Mouse (Mus musculus): ENCODE measurements around the gene P3h3. TPM values are rescaled to one million over a fixed set of nuclear protein-coding genes. Genes with fewer than 3 reads are reported as not detected.
"Not testable (repeated sequence)": the region's sequence is repeated elsewhere in the genome, so short reads cannot be mapped to it uniquely, and the experiment has no call there.

Gene P3h3
- polyA plus RNA-seq, 1 experiment from 2014 or later: 14.7 TPM

DNA sequence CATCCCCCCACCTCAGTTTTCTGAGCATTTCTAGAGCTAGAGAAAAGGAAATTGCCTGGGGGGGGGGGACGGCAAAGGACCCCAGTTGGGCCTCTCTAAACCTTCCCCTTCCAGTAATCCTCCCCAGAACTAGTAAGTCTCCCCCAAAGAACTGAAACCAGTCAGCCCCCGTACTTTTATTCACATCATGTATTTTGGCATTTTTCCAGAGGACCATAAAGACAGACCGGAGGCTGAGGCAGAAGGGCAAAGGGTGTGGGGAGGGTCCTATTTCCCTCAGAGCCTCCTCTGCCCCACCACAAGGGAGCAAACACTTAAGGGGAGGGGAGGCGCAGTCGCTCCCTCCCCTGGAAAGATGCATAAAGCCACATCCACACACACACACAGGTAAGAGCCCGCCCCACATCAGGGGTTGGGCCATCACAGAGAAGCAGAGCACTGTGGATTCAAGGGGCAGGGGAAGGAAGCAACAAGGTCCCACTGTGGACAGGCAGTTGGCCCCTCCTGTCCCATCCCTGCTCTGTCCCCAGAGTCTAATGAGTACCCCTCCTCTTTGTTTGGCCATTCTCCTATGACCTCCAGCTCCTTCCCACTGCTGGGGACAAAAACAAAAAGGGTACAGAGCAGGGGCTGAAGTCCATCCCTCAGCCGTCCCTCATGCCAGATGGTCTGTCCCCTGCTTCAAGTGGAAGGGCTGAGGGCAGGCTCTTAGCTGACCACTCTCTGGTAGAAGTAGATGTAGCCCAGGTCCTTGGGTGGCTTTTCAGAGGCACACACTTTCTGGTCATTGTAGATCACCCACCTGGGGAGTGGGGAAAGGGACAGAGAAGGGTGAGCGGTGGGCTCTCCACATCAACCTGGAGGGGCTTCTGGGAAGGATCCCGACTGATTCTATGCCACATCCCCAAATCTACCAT, 42.4 kb downstream of the P3h3 start:
- Histone ChIP-seq H3K36me3 (ENCODE audit: control insufficient read depth, insufficient read depth, low read length) (peaks cover 12% of the 10 kb centered on the region), H3K9me3 (ENCODE audit: control insufficient read depth, low read length) (no peaks in the 10 kb centered on the region), H3K4me1 (replicated peaks; ENCODE audit: control insufficient read depth, insufficient read depth, low read length) (peaks cover 9% of the 10 kb centered on the region), H3K9ac (ENCODE audit: low read depth, low read length) (0 out of 2 replicates have a peak overlapping the region, but pooled peaks have one; percentile 7), H3K27me3 (ENCODE audit: control insufficient read depth, insufficient read depth, low read length) (no peaks in the 10 kb centered on the region), H3K4me2 (replicated peaks; ENCODE audit: low read depth, low read length) (no peak overlapping the region; the same call in 1 of the 2 replicates), H3K27ac (ENCODE audit: low read depth, low read length) (no peak overlapping the region), H3K4me3 (ENCODE audit: low read depth, low read length) (no peak overlapping the region)
- 77% methylated on average over 9 of the region's 9 CpGs for WGBS
- no peak for ATAC-seq (ENCODE audit: low FRiP score)
- DNase-seq (ENCODE audit: low spot score): no peak

DNA sequence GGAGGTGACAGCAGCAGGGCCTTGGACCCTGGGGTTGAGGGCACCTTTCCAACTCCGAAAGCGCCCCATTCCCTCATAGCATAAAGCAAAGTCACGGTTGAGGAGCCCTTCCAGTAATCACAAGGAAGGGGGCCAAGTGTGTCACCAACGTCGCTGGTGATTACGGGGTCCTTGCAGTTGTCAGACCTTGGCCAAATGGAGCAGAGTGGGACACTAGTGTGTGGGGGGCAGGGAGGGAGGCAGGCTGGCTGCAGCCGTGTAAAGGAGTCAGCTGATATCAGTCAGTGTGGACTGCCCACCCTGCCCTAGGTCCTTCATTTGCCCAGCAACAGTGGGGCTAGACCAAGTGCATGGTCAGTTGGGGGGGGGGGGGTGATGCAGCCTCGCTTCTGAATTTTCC, 43.1 kb downstream of the P3h3 start:
- H3K27ac ChIP-seq (ENCODE audit: low read depth, low read length): 0 out of 2 replicates have a peak overlapping the region, but pooled peaks have one; percentile 72
- DNase-seq (ENCODE audit: low spot score): no peak
- no peaks in the 10 kb centered on the region for H3K9me3 ChIP-seq (ENCODE audit: control insufficient read depth, low read length)
- 36% methylated on average over 8 of the region's 8 CpGs for WGBS
- H3K4me1 ChIP-seq (replicated peaks; ENCODE audit: control insufficient read depth, insufficient read depth, low read length): peaks cover 12% of the 10 kb centered on the region
- H3K4me3 ChIP-seq (ENCODE audit: low read depth, low read length): peak overlapping the region; percentile 72
- H3K4me2 ChIP-seq (replicated peaks; ENCODE audit: low read depth, low read length): peak overlapping the region; percentile 80
- ATAC-seq (ENCODE audit: low FRiP score): peak; percentile 55
- H3K27me3 ChIP-seq (ENCODE audit: control insufficient read depth, insufficient read depth, low read length): no peaks in the 10 kb centered on the region
- peaks cover 5% of the 10 kb centered on the region for H3K36me3 ChIP-seq (ENCODE audit: control insufficient read depth, insufficient read depth, low read length)
- no peak overlapping the region for H3K9ac ChIP-seq (ENCODE audit: low read depth, low read length)

DNA sequence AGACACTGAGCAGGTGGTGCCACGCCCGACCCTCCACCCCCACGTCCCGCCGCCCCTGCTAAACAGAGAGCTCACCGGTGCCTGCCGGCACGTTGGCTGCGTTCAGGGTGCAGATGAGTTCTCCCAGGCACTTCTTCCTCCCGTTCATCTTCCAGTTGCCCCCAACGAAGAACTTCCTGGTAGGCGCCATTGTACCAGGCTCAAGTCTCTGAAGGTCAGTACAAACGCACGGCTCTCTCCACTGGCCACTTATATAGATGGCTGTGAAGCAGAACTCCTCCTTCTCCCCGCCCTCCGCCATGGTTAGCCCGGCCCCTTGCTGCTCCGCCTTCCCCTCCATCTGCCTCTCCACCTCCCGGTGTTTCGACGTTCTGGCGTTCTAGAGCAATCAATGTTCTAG, 43.6 kb downstream of the P3h3 start, which contains the start of gene Tpi1:
Gene Tpi1 (minus strand): TSS at position 364 of the 400 bp plus-strand sequence.
- Histone ChIP-seq H3K36me3 (ENCODE audit: control insufficient read depth, insufficient read depth, low read length) (peaks cover 3% of the 10 kb centered on the region; the same call in 1 of the 2 replicates), H3K9me3 (ENCODE audit: control insufficient read depth, low read length) (no peaks in the 10 kb centered on the region), H3K4me2 (replicated peaks; ENCODE audit: low read depth, low read length) (peak within 1 kb of the TSS; percentile 80), H3K27me3 (ENCODE audit: control insufficient read depth, insufficient read depth, low read length) (no peaks in the 10 kb centered on the region), H3K27ac (ENCODE audit: low read depth, low read length) (peak within 1 kb of the TSS; percentile 72), H3K9ac (ENCODE audit: low read depth, low read length) (peak within 1 kb of the TSS; percentile 73), H3K4me3 (ENCODE audit: low read depth, low read length) (peak within 1 kb of the TSS; percentile 72), H3K4me1 (replicated peaks; ENCODE audit: control insufficient read depth, insufficient read depth, low read length) (peaks cover 14% of the 10 kb centered on the region)
- ATAC-seq (ENCODE audit: low FRiP score) (peak; percentile 86), DNase-seq (ENCODE audit: low spot score) (peak; percentile 89)
- under 1% methylated on average over 22 of the region's 22 CpGs for WGBS

DNA sequence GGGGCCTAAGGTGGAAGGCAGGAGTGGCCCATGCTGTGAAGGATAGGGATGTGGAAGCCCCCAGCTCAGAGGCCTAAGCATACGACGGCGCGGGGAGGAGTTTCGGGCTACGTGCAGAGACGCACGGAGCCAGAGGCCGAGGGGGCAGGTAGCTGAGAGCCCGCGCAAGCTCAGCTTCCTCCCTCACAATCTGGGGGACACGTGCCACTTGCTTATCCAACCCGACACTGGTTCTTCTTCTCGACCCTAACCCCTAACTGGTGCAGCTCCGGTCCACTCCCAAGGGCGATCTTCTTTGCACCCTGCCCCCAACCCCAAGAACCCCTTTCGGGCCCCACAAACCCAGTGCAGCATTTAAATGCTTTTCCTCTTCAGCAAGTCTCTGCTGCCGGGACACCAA, 44.1 kb downstream of the P3h3 start:
- peaks cover 14% of the 10 kb centered on the region for H3K4me1 ChIP-seq (replicated peaks; ENCODE audit: control insufficient read depth, insufficient read depth, low read length)
- peaks cover 3% of the 10 kb centered on the region; the same call in 1 of the 2 replicates for H3K36me3 ChIP-seq (ENCODE audit: control insufficient read depth, insufficient read depth, low read length)
- H3K9ac ChIP-seq (ENCODE audit: low read depth, low read length): peak overlapping the region; percentile 73
- H3K4me3 ChIP-seq (ENCODE audit: low read depth, low read length): peak overlapping the region; percentile 72
- H3K4me2 ChIP-seq (replicated peaks; ENCODE audit: low read depth, low read length): peak overlapping the region; percentile 80
- DNase-seq (ENCODE audit: low spot score): peak; percentile 83
- WGBS: 0% methylated on average over 18 of the region's 18 CpGs
- peak overlapping the region; percentile 72 for H3K27ac ChIP-seq (ENCODE audit: low read depth, low read length)
- no peaks in the 10 kb centered on the region for H3K9me3 ChIP-seq (ENCODE audit: control insufficient read depth, low read length)
- ATAC-seq (ENCODE audit: low FRiP score): peak; percentile 57
- no peaks in the 10 kb centered on the region for H3K27me3 ChIP-seq (ENCODE audit: control insufficient read depth, insufficient read depth, low read length)

DNA sequence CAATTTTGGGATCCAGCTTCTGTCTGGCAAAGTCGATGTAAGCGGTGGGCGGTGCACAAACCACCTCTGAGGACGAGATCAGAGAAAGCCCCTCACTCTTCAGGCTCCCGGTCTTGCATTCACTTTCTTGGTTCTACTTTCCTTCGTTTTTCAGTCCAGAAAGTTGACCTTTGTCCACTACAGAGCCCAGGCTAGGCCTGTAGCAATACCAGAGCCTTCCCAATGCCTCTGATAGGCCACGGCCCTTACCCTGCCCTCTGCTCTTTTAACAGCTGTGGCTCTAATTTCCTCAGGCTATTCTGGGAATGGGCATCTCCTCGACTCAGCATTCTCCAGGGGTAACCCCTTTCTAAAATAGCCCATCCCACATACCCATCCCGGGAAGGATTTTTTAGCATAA, 44.7 kb downstream of the P3h3 start:
- DNase-seq (ENCODE audit: low spot score): no peak
- H3K9ac ChIP-seq (ENCODE audit: low read depth, low read length): peak overlapping the region; percentile 73
- H3K27me3 ChIP-seq (ENCODE audit: control insufficient read depth, insufficient read depth, low read length): no peaks in the 10 kb centered on the region
- no peaks in the 10 kb centered on the region for H3K9me3 ChIP-seq (ENCODE audit: control insufficient read depth, low read length)
- no peak for ATAC-seq (ENCODE audit: low FRiP score)
- H3K27ac ChIP-seq (ENCODE audit: low read depth, low read length): peak overlapping the region; percentile 72; the same call in 1 of the 2 replicates
- WGBS: 26% methylated on average over 9 of the region's 9 CpGs
- peaks cover 17% of the 10 kb centered on the region for H3K4me1 ChIP-seq (replicated peaks; ENCODE audit: control insufficient read depth, insufficient read depth, low read length)
- peak overlapping the region; percentile 80 for H3K4me2 ChIP-seq (replicated peaks; ENCODE audit: low read depth, low read length)
- H3K36me3 ChIP-seq (ENCODE audit: control insufficient read depth, insufficient read depth, low read length): peaks cover 3% of the 10 kb centered on the region; the same call in 1 of the 2 replicates
- peak overlapping the region; percentile 72 for H3K4me3 ChIP-seq (ENCODE audit: low read depth, low read length)

DNA sequence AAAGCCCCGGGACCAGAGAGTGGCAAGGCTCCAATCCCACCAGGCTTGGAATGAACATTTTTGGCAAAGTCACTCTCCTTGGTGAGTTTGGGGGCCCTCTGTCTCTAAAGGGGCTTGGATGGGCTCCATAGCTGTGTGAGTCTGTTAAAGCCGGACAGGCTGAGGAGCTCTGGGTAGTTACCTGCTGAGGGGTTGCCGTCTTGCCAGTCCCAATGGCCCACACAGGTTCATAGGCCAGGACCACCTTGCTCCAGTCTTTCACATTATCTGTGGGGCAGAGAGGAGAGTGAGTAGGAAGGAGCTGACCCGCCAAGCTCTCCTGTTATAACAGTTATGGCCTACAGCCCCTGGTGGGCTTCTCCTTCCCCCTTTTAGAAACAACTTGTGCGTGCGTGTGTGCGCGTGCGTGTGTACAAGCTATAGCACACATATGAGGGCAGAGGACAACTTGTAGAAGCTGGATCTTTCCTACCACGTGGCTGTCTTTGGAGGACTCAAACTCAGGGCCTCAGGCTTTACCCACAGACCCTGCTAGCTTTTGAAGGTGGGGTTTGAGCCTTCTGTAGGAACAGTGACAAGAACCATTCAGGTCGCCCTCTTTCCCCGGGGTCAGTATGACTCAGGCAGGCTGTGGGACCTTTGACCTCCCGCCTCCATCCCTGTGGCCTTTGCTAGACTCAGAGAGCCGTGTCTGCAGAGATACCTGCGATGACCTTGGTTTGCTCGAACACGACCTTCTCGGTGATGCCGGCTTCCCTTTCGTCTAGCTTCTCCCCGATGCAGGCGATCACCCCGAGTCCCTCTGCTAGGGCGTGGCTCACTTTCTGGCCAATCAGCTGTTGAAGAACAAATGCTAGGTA, 45.6 kb downstream of the P3h3 start:
- no peak for ATAC-seq (ENCODE audit: low FRiP score)
- WGBS: 85% methylated on average over 24 of the region's 24 CpGs
- H3K9me3 ChIP-seq (ENCODE audit: control insufficient read depth, low read length): no peaks in the 10 kb centered on the region
- peaks cover 3% of the 10 kb centered on the region; the same call in 1 of the 2 replicates for H3K36me3 ChIP-seq (ENCODE audit: control insufficient read depth, insufficient read depth, low read length)
- H3K27me3 ChIP-seq (ENCODE audit: control insufficient read depth, insufficient read depth, low read length): no peaks in the 10 kb centered on the region
- peaks cover 17% of the 10 kb centered on the region for H3K4me1 ChIP-seq (replicated peaks; ENCODE audit: control insufficient read depth, insufficient read depth, low read length)
- H3K9ac ChIP-seq (ENCODE audit: low read depth, low read length): no peak overlapping the region
- H3K4me3 ChIP-seq (ENCODE audit: low read depth, low read length): peak overlapping the region; percentile 72; the same call in 1 of the 2 replicates
- H3K27ac ChIP-seq (ENCODE audit: low read depth, low read length): no peak overlapping the region
- no peak for DNase-seq (ENCODE audit: low spot score)
- peak overlapping the region; percentile 80; the same call in 1 of the 2 replicates for H3K4me2 ChIP-seq (replicated peaks; ENCODE audit: low read depth, low read length)

DNA sequence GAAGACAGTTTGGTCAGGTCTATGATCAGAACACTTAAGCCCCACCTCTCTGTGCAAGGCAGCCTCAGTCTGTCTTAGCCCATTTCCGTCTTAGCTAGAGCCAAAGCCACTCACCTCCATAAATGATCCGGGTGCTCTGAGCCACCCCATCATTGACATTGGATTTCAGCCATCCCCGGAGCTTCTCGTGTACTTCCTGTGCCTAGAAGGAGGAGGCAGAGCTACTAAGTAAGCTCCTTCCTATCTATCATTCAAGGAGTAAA, 46.2 kb downstream of the P3h3 start:
- Histone ChIP-seq H3K4me2 (replicated peaks; ENCODE audit: low read depth, low read length) (no peak overlapping the region), H3K4me1 (replicated peaks; ENCODE audit: control insufficient read depth, insufficient read depth, low read length) (peaks cover 19% of the 10 kb centered on the region), H3K9me3 (ENCODE audit: control insufficient read depth, low read length) (no peaks in the 10 kb centered on the region), H3K27me3 (ENCODE audit: control insufficient read depth, insufficient read depth, low read length) (no peaks in the 10 kb centered on the region), H3K9ac (ENCODE audit: low read depth, low read length) (no peak overlapping the region), H3K4me3 (ENCODE audit: low read depth, low read length) (no peak overlapping the region), H3K27ac (ENCODE audit: low read depth, low read length) (no peak overlapping the region), H3K36me3 (ENCODE audit: control insufficient read depth, insufficient read depth, low read length) (peaks cover 3% of the 10 kb centered on the region; the same call in 1 of the 2 replicates)
- DNase-seq (ENCODE audit: low spot score) (no peak), ATAC-seq (ENCODE audit: low FRiP score) (no peak)
- WGBS: 91% methylated on average over 4 of the region's 4 CpGs

DNA sequence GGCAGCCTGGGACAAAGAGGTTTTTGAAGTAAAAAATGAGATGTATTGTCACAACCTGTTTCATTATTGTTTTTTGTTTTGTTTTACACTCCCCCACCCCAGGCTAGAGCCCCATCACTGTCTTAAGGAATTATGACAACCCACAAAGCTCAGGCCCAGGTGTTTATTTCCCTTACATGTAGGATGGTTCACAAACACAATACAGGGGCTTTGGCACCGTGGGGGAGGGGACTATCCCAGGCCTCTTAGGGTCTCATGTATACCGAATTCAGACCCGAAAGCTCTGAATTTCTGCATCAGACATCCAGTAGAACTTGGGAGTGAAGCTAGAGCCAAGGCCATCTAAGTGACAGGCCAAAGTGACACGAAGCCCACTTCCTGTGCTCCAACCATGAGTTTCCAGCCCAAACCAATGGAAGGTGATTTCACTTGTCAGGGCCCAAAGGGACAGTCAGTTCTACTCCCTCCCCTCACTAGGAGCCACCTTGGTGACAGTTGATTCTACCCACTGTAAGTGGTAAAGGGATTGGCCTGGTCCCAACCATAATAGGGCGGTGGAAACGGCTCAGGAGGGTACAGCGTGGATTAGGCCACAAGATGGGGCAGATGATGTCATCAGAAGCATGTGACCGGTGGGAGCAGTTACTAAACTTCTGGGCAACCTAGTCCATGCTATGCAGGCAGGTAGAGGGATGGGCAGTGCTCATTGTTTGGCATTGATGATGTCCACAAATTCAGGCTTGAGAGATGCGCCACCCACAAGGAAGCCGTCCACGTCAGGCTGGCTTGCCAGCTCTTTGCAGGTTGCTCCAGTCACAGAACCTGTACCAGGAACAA, 46.8 kb downstream of the P3h3 start:
- H3K4me2 ChIP-seq (replicated peaks; ENCODE audit: low read depth, low read length); H3K27ac ChIP-seq (ENCODE audit: low read depth, low read length); H3K4me3 ChIP-seq (ENCODE audit: low read depth, low read length); H3K9me3 ChIP-seq (ENCODE audit: control insufficient read depth, low read length); H3K36me3 ChIP-seq (ENCODE audit: control insufficient read depth, insufficient read depth, low read length); ATAC-seq (ENCODE audit: low FRiP score); H3K27me3 ChIP-seq (ENCODE audit: control insufficient read depth, insufficient read depth, low read length); H3K9ac ChIP-seq (ENCODE audit: low read depth, low read length); DNase-seq (ENCODE audit: low spot score): not testable (repeated sequence)
- WGBS: 89% methylated on average over 11 of the region's 11 CpGs
- peaks cover 19% of the 10 kb centered on the region for H3K4me1 ChIP-seq (replicated peaks; ENCODE audit: control insufficient read depth, insufficient read depth, low read length)

Data from hindbrain, embryonic 11.5 days (tissue).